Comparison of ENCODE assay signal across 8 mouse cellular contexts in the genomic region with DNA sequence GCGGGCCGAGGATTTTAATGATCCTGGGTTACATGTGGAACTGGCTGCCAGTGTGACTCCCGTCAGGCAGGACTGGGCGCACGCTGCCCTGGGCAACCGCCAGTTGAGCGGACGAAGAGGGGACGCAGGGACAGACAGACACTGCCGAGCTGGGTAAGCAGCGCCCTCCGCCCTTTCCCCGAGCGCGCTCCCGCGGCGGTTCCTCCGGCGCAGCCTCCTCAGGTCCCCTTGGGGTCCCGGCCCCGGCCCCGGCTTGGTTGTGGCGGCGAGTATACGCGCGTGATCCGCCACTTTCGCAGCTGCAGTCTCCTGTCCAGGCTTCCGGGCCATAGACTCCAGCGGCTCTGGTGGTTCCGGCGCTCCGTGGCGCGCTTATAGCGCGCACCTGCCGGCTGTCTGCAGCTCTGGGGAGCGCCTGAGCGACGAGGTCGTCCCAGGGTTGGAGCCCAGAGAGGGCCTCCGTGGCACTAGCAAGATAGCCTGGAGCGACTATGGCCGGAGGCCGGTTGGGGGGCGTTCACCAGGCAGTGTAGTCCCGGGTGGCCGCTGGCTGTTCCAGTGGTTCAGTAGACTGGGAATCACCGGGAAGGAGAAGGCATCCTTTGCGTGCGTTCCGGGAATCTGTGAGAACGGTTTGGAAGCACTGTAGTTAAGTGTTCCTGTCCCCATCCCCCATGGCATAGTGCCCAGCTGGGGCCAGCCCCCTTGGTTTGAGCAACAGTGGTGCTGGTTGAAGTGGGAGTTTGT. TPM values are rescaled to one million over a fixed set of nuclear protein-coding genes. Genes with fewer than 3 reads are reported as not detected.
DNase-seq lines count a peak whose midpoint lies in the region; ATAC-seq and TF ChIP-seq lines count a peak whose summit lies in the region.

No protein-coding gene starts in this region.

- peak overlapping the region; percentile 85 for H3K4me3 ChIP-seq in forebrain, postnatal 0 days (ENCODE audit: low read depth, low read length)
- peak overlapping the region; percentile 45 for H3K4me3 ChIP-seq in macrophage (ENCODE audit: inconsistent target)

- H3K9me3 ChIP-seq in forebrain, postnatal 0 days (ENCODE audit: low read length), result no peaks in the 10 kb centered on the region

- H3K4me1 ChIP-seq in forebrain, postnatal 0 days (ENCODE audit: insufficient read depth), result peaks cover 11% of the 10 kb centered on the region

- DNase-seq in R1 (ENCODE audit: low read depth, low spot score), result peak; percentile 61
- DNase-seq in cerebellum, adult 18-20 months, result peak; percentile 58 to 70
- DNase-seq in forebrain, postnatal 0 days, result peak; percentile 71
- DNase-seq in heart, postnatal 4 days, result peak; percentile 71
- DNase-seq in left cerebral cortex, postnatal 14 days (ENCODE audit: low spot score in 2 of 2), result peak; percentile 49 to 65
- DNase-seq in right cerebral cortex, adult 2 months (ENCODE audit: low spot score in 2 of 2), result peak; percentile 57 to 72

- H3K4me2 ChIP-seq in forebrain, postnatal 0 days (ENCODE audit: low read depth), result peak overlapping the region; percentile 89

- whole genome bisulfite sequencing in forebrain, postnatal 0 days, result under 1% methylated on average over 56 of the region's 56 CpGs
- 2% methylated on average over 51 of the region's 56 CpGs for WGBS in macrophage (ENCODE audit: missing documents)

- no peaks in the 10 kb centered on the region for H3K27me3 ChIP-seq in forebrain, postnatal 0 days (ENCODE audit: insufficient read depth, low read length)

- ATAC-seq in forebrain, postnatal 0 days, result peak; percentile 19
- no peak for ATAC-seq in CD4-positive, CD25-positive, alpha-beta regulatory T cell, adult 4 months

- no peak for TF ChIP-seq CTCF in forebrain, postnatal 0 days (IDR thresholded peaks at IDR 0.05; ENCODE audit: low read depth)

- intact Hi-C loops in left cerebral cortex, postnatal 14 days (cut with DNase I), result loop anchor here (5.0 to 10.0 kb wide), 4 partner anchors 102 to 1043 kb away; no protein-coding TSS in a partner anchor

- peak overlapping the region; percentile 97 for H3K9ac ChIP-seq in forebrain, postnatal 0 days

- peak overlapping the region; percentile 98 for H3K27ac ChIP-seq in forebrain, postnatal 0 days (ENCODE audit: low read depth, low read length)
- H3K27ac ChIP-seq in macrophage, result peak overlapping the region; percentile 38

- H3K79me2 ChIP-seq in macrophage (ENCODE audit: inconsistent target), result peaks cover 29% of the 10 kb centered on the region; the same call in 1 of the 2 replicates

- no peaks in the 10 kb centered on the region for H3K36me3 ChIP-seq in forebrain, postnatal 0 days (ENCODE audit: insufficient read depth)
- no peaks in the 10 kb centered on the region for H3K36me3 ChIP-seq in macrophage (ENCODE audit: inconsistent target)

RNA-seq across cellular contexts. Expression of gene Plxna2, which starts 2.4 kb away (rescaled TPM):
- 69.3 and 83.6 TPM in 2 replicates for total RNA-seq in forebrain, postnatal 0 days (2014; rRNA removed)
- 14.5 and 18.6 TPM in 2 replicates for polyA plus RNA-seq in forebrain, postnatal 0 days (2015; fragmentation: Nextera tagmentation; extraction: Ambion mirVana)
- 10 to 100 TPM; 23.7 to 24.7 TPM for total RNA-seq in heart, postnatal 4 days (2021)
- 100 to 1,000 TPM in 1 of 2 experiments, 10 to 100 TPM in 1; 93.9 to 106 TPM for total RNA-seq in left cerebral cortex, postnatal 14 days (2021)
- total RNA-seq in macrophage (2018; cell fraction: chromatin; rRNA removed), result 100 to 1,000 TPM in 11 of 26 experiments, 10 to 100 TPM in 15; 22.7 to 431 (median 83.1) TPM
- 10 to 100 TPM in 13 of 26 experiments, 1 to 10 TPM in 13; 3.8 to 30.4 (median 11.1) TPM for total RNA-seq in macrophage (2018; cell fraction: cytosol; rRNA removed)
- total RNA-seq in macrophage (2018; cell fraction: nucleus; rRNA removed), result 100 to 1,000 TPM in 7 of 26 experiments, 10 to 100 TPM in 19; 13.3 to 212 (median 58.5) TPM
- polyA plus RNA-seq in macrophage (2018), result 6.9 to 10.3 TPM (median 7.1 TPM) in 3 replicates
- not detected for polyA plus RNA-seq in CD4-positive, CD25-positive, alpha-beta regulatory T cell, adult 4 months (2017; shearing (Covaris generic))
